Mouse (Mus musculus): Measurements from ENCODE around the gene Ndufc2. TPM values are rescaled to one million over a fixed set of nuclear protein-coding genes. Genes with fewer than 3 reads are reported as not detected.

The Ndufc2 gene
- polyA plus RNA-seq, 1 experiment from 2014 or later: 371 TPM

DNA sequence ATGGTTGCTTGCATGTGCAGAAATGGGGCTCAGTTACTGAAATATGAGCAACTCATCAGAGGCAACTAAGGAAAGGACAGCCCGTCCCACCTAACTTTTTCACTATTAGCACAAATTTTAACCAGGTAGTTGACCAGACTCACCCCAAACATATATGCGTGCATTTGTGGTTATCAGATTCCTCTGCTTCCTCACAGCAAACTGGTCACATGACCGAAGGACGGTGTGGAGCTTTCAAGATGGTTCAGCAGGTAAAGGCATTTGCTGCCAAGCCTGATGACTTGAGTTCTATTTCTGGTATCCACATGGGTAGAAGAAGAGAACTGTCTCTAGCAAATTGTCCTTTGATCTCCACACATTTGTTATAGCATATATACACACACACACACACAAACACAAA is 41.5 kb upstream of the Ndufc2 start:
- no peaks in the 10 kb centered on the region for H3K36me3 ChIP-seq (ENCODE audit: control insufficient read depth, insufficient read depth, low read length)
- no peak overlapping the region for H3K4me2 ChIP-seq
- DNase-seq (ENCODE audit: low spot score, missing footprints): no peak
- H3K27ac ChIP-seq (ENCODE audit: low read depth, low read length): no peak overlapping the region
- no peak overlapping the region for H3K4me3 ChIP-seq (ENCODE audit: low read depth, low read length)
- H3K9ac ChIP-seq (ENCODE audit: low read length): no peak overlapping the region
- no peaks in the 10 kb centered on the region for H3K4me1 ChIP-seq (ENCODE audit: control insufficient read depth, insufficient read depth, low read length)
- H3K27me3 ChIP-seq (ENCODE audit: control insufficient read depth, insufficient read depth, low read length): no peaks in the 10 kb centered on the region
- WGBS: 88% methylated on average over 4 of the region's 4 CpGs
- no peaks in the 10 kb centered on the region for H3K9me3 ChIP-seq (ENCODE audit: control insufficient read depth, low read length)
- ATAC-seq (ENCODE audit: low FRiP score): no peak

DNA sequence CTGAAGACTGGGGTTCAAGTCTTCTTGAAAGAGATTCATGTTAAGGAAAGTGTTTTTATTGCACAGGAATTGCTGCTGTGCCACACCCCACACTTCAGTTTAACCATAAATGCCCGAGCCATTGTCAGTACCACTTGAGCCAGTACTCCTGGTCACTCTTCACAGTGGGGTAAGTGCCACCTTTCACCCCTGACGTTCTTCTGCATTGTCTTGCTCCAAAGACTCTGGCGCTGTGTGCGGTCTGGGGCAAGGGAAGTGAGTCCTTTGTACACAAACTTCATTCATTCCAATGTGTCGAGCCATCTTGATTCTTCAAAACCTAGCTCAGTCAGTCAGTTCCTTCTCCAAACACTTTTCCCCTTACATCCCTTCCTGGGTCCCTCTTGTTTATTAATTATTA is 39.6 kb upstream of the Ndufc2 start:
- no peak overlapping the region for H3K9ac ChIP-seq (ENCODE audit: low read length)
- H3K4me3 ChIP-seq (ENCODE audit: low read depth, low read length): no peak overlapping the region
- H3K27me3 ChIP-seq (ENCODE audit: control insufficient read depth, insufficient read depth, low read length): no peaks in the 10 kb centered on the region
- H3K9me3 ChIP-seq (ENCODE audit: control insufficient read depth, low read length): no peaks in the 10 kb centered on the region
- no peak overlapping the region for H3K4me2 ChIP-seq
- H3K27ac ChIP-seq (ENCODE audit: low read depth, low read length): no peak overlapping the region
- 72% methylated on average over 5 of the region's 5 CpGs for WGBS
- DNase-seq (ENCODE audit: low spot score, missing footprints): no peak
- H3K4me1 ChIP-seq (ENCODE audit: control insufficient read depth, insufficient read depth, low read length): no peaks in the 10 kb centered on the region
- no peak for ATAC-seq (ENCODE audit: low FRiP score)
- H3K36me3 ChIP-seq (ENCODE audit: control insufficient read depth, insufficient read depth, low read length): no peaks in the 10 kb centered on the region

DNA sequence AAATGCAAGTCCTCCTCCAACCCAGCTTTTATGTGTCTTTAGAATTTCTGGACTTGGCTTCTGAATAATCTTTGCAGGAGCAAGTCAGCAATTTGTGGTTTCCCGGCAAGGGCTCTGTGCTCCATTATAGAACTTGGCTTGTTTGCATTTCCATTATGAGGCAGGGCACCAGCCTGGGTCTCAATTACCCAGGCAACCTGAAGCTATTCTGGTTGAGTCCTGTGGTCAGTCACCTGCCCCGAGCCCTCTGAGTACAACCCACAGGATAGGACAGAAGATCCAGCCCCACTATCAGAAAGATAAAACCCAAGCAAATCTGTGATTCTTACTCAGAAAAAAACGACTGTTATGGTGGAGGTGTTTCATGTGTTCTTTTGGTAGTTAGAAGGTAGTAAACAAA is 38.8 kb upstream of the Ndufc2 start:
- no peak overlapping the region for H3K9ac ChIP-seq (ENCODE audit: low read length)
- DNase-seq (ENCODE audit: low spot score, missing footprints) (no peak), ATAC-seq (ENCODE audit: low FRiP score) (no peak)
- no peak overlapping the region for H3K27ac ChIP-seq (ENCODE audit: low read depth, low read length)
- H3K27me3 ChIP-seq (ENCODE audit: control insufficient read depth, insufficient read depth, low read length): no peaks in the 10 kb centered on the region
- WGBS: 42% methylated on average over 3 of the region's 3 CpGs
- H3K4me3 ChIP-seq (ENCODE audit: low read depth, low read length): no peak overlapping the region
- H3K4me2 ChIP-seq: no peak overlapping the region
- no peaks in the 10 kb centered on the region for H3K36me3 ChIP-seq (ENCODE audit: control insufficient read depth, insufficient read depth, low read length)
- H3K9me3 ChIP-seq (ENCODE audit: control insufficient read depth, low read length): no peaks in the 10 kb centered on the region
- H3K4me1 ChIP-seq (ENCODE audit: control insufficient read depth, insufficient read depth, low read length): no peaks in the 10 kb centered on the region

DNA sequence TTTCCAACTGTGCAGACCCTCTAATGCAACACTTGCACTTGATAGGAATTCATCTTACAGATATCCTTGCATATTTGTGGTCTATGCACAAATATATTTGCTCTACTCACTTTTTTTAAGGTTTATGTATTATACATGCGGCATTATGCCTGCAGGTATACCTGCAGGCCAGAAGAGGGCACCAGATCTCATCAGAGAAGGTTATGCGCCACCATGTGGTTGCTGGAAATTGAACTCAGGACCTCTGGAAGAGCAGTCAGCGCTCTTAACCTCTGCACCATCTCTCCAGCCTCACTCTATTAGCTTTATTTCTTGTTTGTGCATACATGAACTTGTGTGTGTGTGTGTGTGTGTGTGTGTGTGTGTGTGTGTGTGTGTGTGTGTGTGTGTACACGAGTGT is 38.3 kb upstream of the Ndufc2 start:
- no peaks in the 10 kb centered on the region for H3K9me3 ChIP-seq (ENCODE audit: control insufficient read depth, low read length)
- ATAC-seq (ENCODE audit: low FRiP score) (no peak), DNase-seq (ENCODE audit: low spot score, missing footprints) (peak; percentile 84)
- no peak overlapping the region for H3K4me2 ChIP-seq
- H3K9ac ChIP-seq (ENCODE audit: low read length): no peak overlapping the region
- H3K4me3 ChIP-seq (ENCODE audit: low read depth, low read length): no peak overlapping the region
- no peaks in the 10 kb centered on the region for H3K27me3 ChIP-seq (ENCODE audit: control insufficient read depth, insufficient read depth, low read length)
- H3K4me1 ChIP-seq (ENCODE audit: control insufficient read depth, insufficient read depth, low read length): no peaks in the 10 kb centered on the region
- no peak overlapping the region for H3K27ac ChIP-seq (ENCODE audit: low read depth, low read length)
- WGBS: 31% methylated on average over 4 of the region's 4 CpGs
- H3K36me3 ChIP-seq (ENCODE audit: control insufficient read depth, insufficient read depth, low read length): no peaks in the 10 kb centered on the region

DNA sequence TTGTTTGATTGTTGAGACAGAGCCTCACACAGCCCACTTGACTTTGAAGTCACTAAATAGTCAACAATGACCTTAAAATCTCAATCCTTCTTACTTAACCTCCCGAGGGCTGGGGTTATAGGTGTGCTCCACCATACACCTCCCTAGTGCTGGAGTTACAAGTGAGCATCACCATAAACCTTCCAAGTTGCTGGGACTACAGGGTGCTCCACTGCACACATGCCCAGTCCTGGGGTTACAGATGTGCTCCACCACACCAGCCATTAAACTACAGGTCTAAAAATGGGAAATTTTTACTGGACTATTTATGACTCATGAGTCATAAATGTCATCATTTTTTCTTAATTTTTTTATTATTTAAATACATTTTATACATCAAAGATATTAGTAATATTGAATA is 33.9 kb upstream of the Ndufc2 start:
- DNase-seq (ENCODE audit: low spot score, missing footprints) (no peak), ATAC-seq (ENCODE audit: low FRiP score) (no peak)
- no peak overlapping the region for H3K4me3 ChIP-seq (ENCODE audit: low read depth, low read length)
- no peak overlapping the region for H3K9ac ChIP-seq (ENCODE audit: low read length)
- no peaks in the 10 kb centered on the region for H3K27me3 ChIP-seq (ENCODE audit: control insufficient read depth, insufficient read depth, low read length)
- H3K36me3 ChIP-seq (ENCODE audit: control insufficient read depth, insufficient read depth, low read length): no peaks in the 10 kb centered on the region
- no peaks in the 10 kb centered on the region for H3K9me3 ChIP-seq (ENCODE audit: control insufficient read depth, low read length)
- H3K27ac ChIP-seq (ENCODE audit: low read depth, low read length): no peak overlapping the region
- H3K4me2 ChIP-seq: no peak overlapping the region
- peaks cover 4% of the 10 kb centered on the region for H3K4me1 ChIP-seq (ENCODE audit: control insufficient read depth, insufficient read depth, low read length)
- WGBS: 79% methylated on average over 1 of the region's 1 CpGs

DNA sequence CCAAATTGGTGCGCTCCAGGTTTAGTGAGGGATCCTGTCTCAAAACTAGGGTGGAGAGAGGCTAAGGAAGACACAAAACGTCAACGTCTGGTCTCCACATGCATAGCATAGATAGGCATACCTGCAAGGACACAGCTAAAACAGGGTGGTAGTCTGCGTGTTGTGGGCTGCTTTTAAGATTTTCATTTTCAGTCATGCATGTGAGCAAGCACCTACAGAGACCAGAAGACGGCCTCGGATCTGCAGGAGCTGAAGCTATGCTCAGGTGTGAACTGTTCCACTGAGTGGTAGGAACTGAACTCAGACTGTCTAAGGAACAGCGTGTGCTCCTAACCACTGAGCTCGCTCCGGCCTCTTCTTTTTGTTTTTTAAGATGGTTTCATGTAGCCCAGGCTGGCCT is 24.7 kb upstream of the Ndufc2 start:
- Histone ChIP-seq H3K27me3 (ENCODE audit: control insufficient read depth, insufficient read depth, low read length) (no peaks in the 10 kb centered on the region), H3K4me2 (no peak overlapping the region), H3K4me1 (ENCODE audit: control insufficient read depth, insufficient read depth, low read length) (peaks cover 8% of the 10 kb centered on the region), H3K36me3 (ENCODE audit: control insufficient read depth, insufficient read depth, low read length) (peaks cover 8% of the 10 kb centered on the region; the same call in 1 of the 2 replicates), H3K27ac (ENCODE audit: low read depth, low read length) (no peak overlapping the region), H3K9ac (ENCODE audit: low read length) (no peak overlapping the region), H3K9me3 (ENCODE audit: control insufficient read depth, low read length) (no peaks in the 10 kb centered on the region), H3K4me3 (ENCODE audit: low read depth, low read length) (no peak overlapping the region)
- ATAC-seq (ENCODE audit: low FRiP score): no peak
- WGBS: 92% methylated on average over 9 of the region's 9 CpGs
- DNase-seq (ENCODE audit: low spot score, missing footprints): peak; percentile 39

DNA sequence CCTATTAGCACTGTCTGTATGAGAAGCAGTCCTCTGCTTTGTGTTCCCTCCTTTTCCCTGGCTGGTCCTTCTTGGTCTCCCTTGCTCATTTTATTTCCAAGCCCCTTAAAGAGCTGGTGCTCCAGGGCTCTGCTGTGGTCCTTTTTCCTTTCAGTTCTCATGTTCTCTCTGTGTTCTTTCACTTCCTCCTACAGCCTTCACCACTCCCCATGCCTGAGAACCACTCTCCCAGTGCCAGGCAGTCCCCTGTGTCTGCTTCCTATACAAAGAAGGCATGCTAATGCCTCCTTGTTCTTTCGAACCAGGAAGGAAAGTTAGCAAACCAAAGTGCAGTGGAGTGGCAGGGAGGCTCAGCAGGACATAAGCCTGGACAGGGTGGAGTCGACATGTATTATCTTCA is 23.9 kb upstream of the Ndufc2 start:
- ATAC-seq (ENCODE audit: low FRiP score) (no peak), DNase-seq (ENCODE audit: low spot score, missing footprints) (peak; percentile 12)
- WGBS: 84% methylated on average over 2 of the region's 2 CpGs
- Histone ChIP-seq H3K27ac (ENCODE audit: low read depth, low read length) (no peak overlapping the region), H3K4me1 (ENCODE audit: control insufficient read depth, insufficient read depth, low read length) (peaks cover 5% of the 10 kb centered on the region), H3K27me3 (ENCODE audit: control insufficient read depth, insufficient read depth, low read length) (no peaks in the 10 kb centered on the region), H3K36me3 (ENCODE audit: control insufficient read depth, insufficient read depth, low read length) (peaks cover 12% of the 10 kb centered on the region; the same call in 1 of the 2 replicates), H3K9me3 (ENCODE audit: control insufficient read depth, low read length) (no peaks in the 10 kb centered on the region), H3K4me3 (ENCODE audit: low read depth, low read length) (no peak overlapping the region), H3K4me2 (no peak overlapping the region), H3K9ac (ENCODE audit: low read length) (no peak overlapping the region)

DNA sequence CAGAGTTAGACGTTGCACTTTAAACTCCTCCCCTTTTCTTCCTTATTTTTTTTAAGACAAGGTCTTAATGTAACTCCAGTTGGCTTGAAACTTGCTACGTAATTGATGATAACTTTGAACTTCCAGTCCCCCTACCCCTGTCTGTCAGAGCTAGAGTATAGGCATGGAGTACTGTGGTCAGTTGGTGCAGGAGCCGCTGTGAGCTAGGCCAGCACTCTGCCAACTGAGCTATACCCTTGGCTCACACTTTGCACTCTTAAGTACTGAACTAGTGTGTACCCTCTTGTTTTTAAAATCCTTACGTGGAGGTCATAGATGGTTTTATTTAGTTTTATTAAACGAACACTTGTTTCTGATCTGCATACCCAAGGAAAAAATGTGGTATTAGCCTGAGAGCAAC is 20.5 kb upstream of the Ndufc2 start:
- peak; percentile 51 for DNase-seq (ENCODE audit: low spot score, missing footprints)
- Histone ChIP-seq H3K36me3 (ENCODE audit: control insufficient read depth, insufficient read depth, low read length) (peaks cover 26% of the 10 kb centered on the region), H3K4me1 (ENCODE audit: control insufficient read depth, insufficient read depth, low read length) (no peaks in the 10 kb centered on the region), H3K27me3 (ENCODE audit: control insufficient read depth, insufficient read depth, low read length) (no peaks in the 10 kb centered on the region), H3K4me3 (ENCODE audit: low read depth, low read length) (no peak overlapping the region), H3K27ac (ENCODE audit: low read depth, low read length) (no peak overlapping the region), H3K9ac (ENCODE audit: low read length) (no peak overlapping the region), H3K9me3 (ENCODE audit: control insufficient read depth, low read length) (no peaks in the 10 kb centered on the region), H3K4me2 (no peak overlapping the region)
- ATAC-seq (ENCODE audit: low FRiP score): no peak
- WGBS: 93% methylated on average over 5 of the region's 5 CpGs

DNA sequence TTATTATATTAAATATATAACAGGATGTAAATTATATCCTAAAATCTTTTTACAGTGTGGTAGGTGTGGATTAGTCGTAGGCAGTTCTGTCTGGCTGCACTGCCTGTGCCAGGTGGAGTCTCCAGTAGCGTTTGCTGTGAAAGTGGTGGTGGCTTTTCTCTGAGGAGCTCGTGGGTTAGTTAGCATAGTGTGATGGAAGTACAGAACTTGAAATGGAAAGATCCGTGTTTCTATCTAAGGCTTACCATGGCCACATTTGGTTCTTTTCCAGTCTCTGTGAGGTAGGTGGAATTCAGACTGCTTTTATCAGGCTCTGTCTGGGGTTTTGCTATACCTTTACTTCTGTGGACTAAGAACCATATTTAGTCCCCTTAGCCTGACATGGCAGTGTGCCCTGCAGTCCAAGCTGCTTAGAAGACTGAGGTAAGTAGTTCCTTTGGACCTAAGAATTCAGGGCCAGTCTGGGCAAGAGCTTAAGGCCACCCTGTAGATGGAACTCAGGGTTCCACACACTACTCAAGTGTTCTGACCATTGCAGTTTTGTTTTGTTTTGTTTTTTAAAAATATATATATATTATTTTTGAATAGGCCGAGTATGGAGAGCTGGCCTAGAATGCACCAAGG is 19.2 kb upstream of the Ndufc2 start:
- H3K27ac ChIP-seq (ENCODE audit: low read depth, low read length): no peak overlapping the region
- no peak overlapping the region for H3K4me2 ChIP-seq
- no peaks in the 10 kb centered on the region for H3K9me3 ChIP-seq (ENCODE audit: control insufficient read depth, low read length)
- no peak overlapping the region for H3K9ac ChIP-seq (ENCODE audit: low read length)
- 89% methylated on average over 5 of the region's 5 CpGs for WGBS
- H3K4me1 ChIP-seq (ENCODE audit: control insufficient read depth, insufficient read depth, low read length): no peaks in the 10 kb centered on the region
- peak; percentile 47 for DNase-seq (ENCODE audit: low spot score, missing footprints)
- H3K36me3 ChIP-seq (ENCODE audit: control insufficient read depth, insufficient read depth, low read length): peaks cover 24% of the 10 kb centered on the region
- no peaks in the 10 kb centered on the region for H3K27me3 ChIP-seq (ENCODE audit: control insufficient read depth, insufficient read depth, low read length)
- no peak for ATAC-seq (ENCODE audit: low FRiP score)
- H3K4me3 ChIP-seq (ENCODE audit: low read depth, low read length): no peak overlapping the region

All from midbrain, embryonic 11.5 days (tissue).